Mouse (Mus musculus) liver, adult 2 months (tissue): ENCODE measurements around the gene Tubgcp2. TPM values are rescaled to one million over a fixed set of nuclear protein-coding genes. Genes with fewer than 3 reads are reported as not detected.
A peak's percentile ranks its signal among the peaks of the same experiment; 100 is the strongest.

Source experiments
- DNase-seq: peaks from one replicate; pipeline ENCODE4 v3.0.0-alpha.2; 2011; ENCODE audit warnings: low read depth, low spot score; ENCODE audit errors: extremely low read depth
- H3K27ac ChIP-seq: fragments of 200-500 bp; replicated peaks from 2 replicates; pipeline ENCODE4 v1.5.1; 2012; ENCODE audit warnings: low read depth, mild to moderate bottlenecking, control low read depth, inconsistent platforms, low read length; ENCODE audit not compliant: insufficient read depth
- H3K27me3 ChIP-seq: fragments of 200-500 bp; 2 replicates; pipeline ENCODE4 v1.6.1; 2012; ENCODE audit warnings: mild to moderate bottlenecking, moderate library complexity, low read length, inconsistent platforms; ENCODE audit not compliant: control insufficient read depth, insufficient read depth
- H3K36me3 ChIP-seq: fragments of 200-500 bp; 2 replicates; pipeline ENCODE4 v1.6.1; 2012; ENCODE audit warnings: low read length, inconsistent platforms; ENCODE audit not compliant: control insufficient read depth, insufficient read depth
- H3K4me1 ChIP-seq: fragments of 200-500 bp; 2 replicates; pipeline ENCODE4 v1.6.1; 2011; ENCODE audit warnings: low read length; ENCODE audit not compliant: control insufficient read depth, insufficient read depth
- H3K4me3 ChIP-seq: fragments of 200-500 bp; 2 replicates; pipeline ENCODE4 v1.5.1; 2011; ENCODE audit warnings: low read depth, mild to moderate bottlenecking, control low read depth, low read length, moderate library complexity; ENCODE audit not compliant: insufficient read depth
- H3K79me2 ChIP-seq: fragments of 200-500 bp; 2 replicates; pipeline ENCODE4 v1.6.1; 2012; ENCODE audit warnings: inconsistent platforms, mild to moderate bottlenecking, low read length, moderate library complexity; ENCODE audit not compliant: control insufficient read depth, insufficient read depth
- H3K9ac ChIP-seq: fragments of 200-500 bp; 2 replicates; pipeline ENCODE4 v1.6.1; 2012; ENCODE audit warnings: low read depth, mild to moderate bottlenecking, control low read depth, inconsistent platforms, low read length
- CTCF ChIP-seq: fragments of 200-500 bp; IDR thresholded peaks from 2 replicates; pipeline ENCODE4 v1.5.1; 2011; ENCODE audit warnings: low read depth, low read length, control low read depth
- POLR2A ChIP-seq: fragments of 200-500 bp; IDR thresholded peaks from 2 replicates; pipeline ENCODE4 v1.6.1; 2011; ENCODE audit warnings: low read length, control low read depth; ENCODE audit not compliant: insufficient read depth; ENCODE audit errors: extremely low read depth
- WGBS: fragments of 180-500 bp; shearing (Covaris S2); methylation state at CpG from one replicate; pipeline ENCODE4 v1.1.7; 2018; 5-methylcytosine and 5-hydroxymethylcytosine counted together
- polyA plus RNA-seq: library from polyadenylated mRNA; depleted of rRNA; stranded (reverse); fragments of >200 nt; gene quantifications from 2 replicates; pipeline ENCODE4 v1.2.3, GENCODE M21; 2012
- total RNA-seq: library from RNA; depleted of rRNA; stranded (reverse); fragments of >200 nt; gene quantifications from 2 replicates; pipeline ENCODE4 v1.2.3, GENCODE M21; 2014

The Tubgcp2 gene
- total and polyA plus RNA-seq, 2 experiments = 11.8 to 12.4 TPM

DNA sequence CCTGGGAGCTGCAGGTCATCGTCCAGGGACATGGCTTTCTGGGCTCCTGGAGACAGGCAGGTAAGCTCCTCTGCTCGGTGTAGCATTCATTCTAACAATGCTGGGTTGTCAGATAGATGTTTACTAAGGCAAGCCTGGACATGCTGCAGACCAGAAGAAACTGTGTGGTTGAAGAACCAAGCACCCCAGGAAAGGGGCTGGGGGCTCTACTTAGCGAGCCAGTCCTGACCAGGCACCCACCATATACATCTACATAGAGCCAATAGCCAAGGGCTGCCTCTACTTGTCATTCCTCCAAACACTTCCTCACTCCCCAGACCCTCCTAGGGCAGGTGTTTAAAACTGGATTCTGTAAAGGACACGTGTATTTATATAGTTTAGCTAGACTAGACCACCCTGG, 42.3 kb downstream of the Tubgcp2 start:
- no peak for TF ChIP-seq POLR2A
- no peak overlapping the region for H3K4me3 ChIP-seq

DNA sequence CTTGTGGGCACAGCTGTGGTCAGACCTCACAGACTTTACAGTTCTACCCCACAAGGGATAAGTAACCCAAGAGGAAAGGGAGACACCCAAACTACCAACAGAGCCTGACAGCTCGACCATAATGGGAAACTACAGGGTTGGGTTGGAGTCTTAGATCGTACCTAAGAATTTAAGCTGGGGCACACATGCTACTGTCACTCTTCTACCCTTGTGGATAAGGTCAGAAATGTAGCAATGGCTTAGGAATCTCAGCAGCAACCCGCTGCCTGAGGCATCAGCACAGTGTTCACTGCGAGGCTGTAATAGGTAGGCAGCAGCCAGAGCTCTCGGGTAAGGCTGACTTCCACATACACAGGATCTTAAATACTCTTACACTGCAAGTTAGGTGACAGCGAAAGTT, 42.9 kb downstream of the Tubgcp2 start:
- H3K36me3 ChIP-seq = peaks cover 8% of the 10 kb centered on the region; the same call in 1 of the 2 replicates

More for the DNA sequence above, 42.3 kb downstream of the Tubgcp2 start:
- H3K36me3 ChIP-seq = peaks cover 13% of the 10 kb centered on the region; the same call in 1 of the 2 replicates
- H3K27ac ChIP-seq = no peak overlapping the region
- no peaks in the 10 kb centered on the region for H3K4me1 ChIP-seq
- no peak for DNase-seq
- no peaks in the 10 kb centered on the region for H3K27me3 ChIP-seq
- no peaks in the 10 kb centered on the region for H3K79me2 ChIP-seq
- 84% methylated on average over 4 of the region's 4 CpGs for WGBS
- no peak overlapping the region for H3K9ac ChIP-seq

DNA sequence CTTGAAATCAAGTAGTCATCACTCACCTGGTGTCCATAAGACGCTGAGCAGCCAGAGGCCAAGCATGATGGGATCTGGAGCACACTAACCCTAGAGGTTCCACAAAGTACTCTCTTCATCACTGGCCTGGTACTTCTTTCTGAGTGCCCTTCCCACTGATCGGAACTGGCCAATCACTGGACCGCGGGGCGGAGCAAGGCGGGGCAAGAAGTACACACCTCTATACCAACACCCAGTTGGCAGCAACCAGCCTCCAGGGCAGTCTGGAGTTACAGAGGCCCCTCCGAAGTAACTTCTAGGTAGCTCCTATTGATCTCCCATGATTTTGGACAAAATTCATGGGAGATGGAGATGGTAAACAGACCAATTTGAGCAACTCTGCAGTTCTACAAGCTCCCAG, 44.1 kb downstream of the Tubgcp2 start, which contains the start of gene Adam8:
Gene Adam8, minus strand, starts transcription at position 157 of the 400 bp plus-strand sequence.
- TF ChIP-seq CTCF (no peak), POLR2A (no peak)
- DNase-seq = peak; percentile 33
- H3K27ac ChIP-seq = no peak within 1 kb of the TSS

More for the DNA sequence above, 42.9 kb downstream of the Tubgcp2 start:
- WGBS = 89% methylated on average over 6 of the region's 6 CpGs
- H3K27me3 ChIP-seq = no peaks in the 10 kb centered on the region
- H3K9ac ChIP-seq = no peak overlapping the region
- H3K4me3 ChIP-seq = no peak overlapping the region
- H3K4me1 ChIP-seq = no peaks in the 10 kb centered on the region
- DNase-seq = no peak
- TF ChIP-seq CTCF (no peak), POLR2A (no peak)
- no peak overlapping the region for H3K27ac ChIP-seq
- H3K79me2 ChIP-seq = no peaks in the 10 kb centered on the region

GRCm38 (mm10) chr7:139990864-139991394, 45.5 kb downstream of the Tubgcp2 start:
- no peaks in the 10 kb centered on the region for H3K79me2 ChIP-seq
- H3K9ac ChIP-seq = no peak overlapping the region
- H3K4me3 ChIP-seq = no peak overlapping the region
- no peaks in the 10 kb centered on the region for H3K4me1 ChIP-seq
- 68% methylated on average over 8 of the region's 8 CpGs for WGBS
- H3K27me3 ChIP-seq = no peaks in the 10 kb centered on the region
- no peak for DNase-seq
- no peaks in the 10 kb centered on the region for H3K36me3 ChIP-seq
- no peak for TF ChIP-seq POLR2A
- no peak for TF ChIP-seq CTCF
- no peak overlapping the region for H3K27ac ChIP-seq

More for the DNA sequence above, 44.1 kb downstream of the Tubgcp2 start, which contains the start of gene Adam8:
- Histone ChIP-seq H3K79me2 (no peaks in the 10 kb centered on the region), H3K9ac (no peak within 1 kb of the TSS), H3K4me3 (no peak within 1 kb of the TSS), H3K27me3 (no peaks in the 10 kb centered on the region), H3K4me1 (no peaks in the 10 kb centered on the region), H3K36me3 (peaks cover under 1% of the 10 kb centered on the region; the same call in 1 of the 2 replicates)
- WGBS = 26% methylated on average over 7 of the region's 7 CpGs

GRCm38 (mm10) chr7:139988272-139988671, 48.2 kb downstream of the Tubgcp2 start:
- Histone ChIP-seq H3K4me3 (no peak overlapping the region), H3K79me2 (no peaks in the 10 kb centered on the region), H3K9ac (no peak overlapping the region), H3K27ac (no peak overlapping the region), H3K27me3 (no peaks in the 10 kb centered on the region), H3K36me3 (no peaks in the 10 kb centered on the region), H3K4me1 (no peaks in the 10 kb centered on the region)
- TF ChIP-seq POLR2A = no peak
- no peak for TF ChIP-seq CTCF
- DNase-seq = no peak
- WGBS = 77% methylated on average over 9 of the region's 9 CpGs

DNA sequence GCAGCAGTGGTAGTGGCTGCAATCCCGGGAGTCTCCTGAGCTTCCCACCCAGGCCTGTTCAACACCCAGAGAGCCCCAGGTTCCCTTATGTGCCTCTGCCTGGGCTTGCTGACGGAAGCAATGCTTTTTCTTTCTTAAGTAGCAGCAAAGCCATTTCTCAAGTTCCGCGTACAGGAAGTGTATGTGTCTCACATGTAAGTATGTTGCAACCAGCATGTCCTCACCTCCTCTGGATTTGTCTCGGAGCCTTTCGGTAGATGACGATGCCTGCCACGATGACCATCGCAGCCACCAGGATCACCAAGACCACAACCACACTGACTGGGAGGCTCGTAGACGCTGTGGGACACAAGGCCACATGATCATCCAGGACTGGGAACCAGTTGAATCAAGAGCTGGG, 52.0 kb downstream of the Tubgcp2 start:
- no peak for DNase-seq
- WGBS = 94% methylated on average over 11 of the region's 11 CpGs
- Histone ChIP-seq H3K36me3 (no peaks in the 10 kb centered on the region), H3K79me2 (no peaks in the 10 kb centered on the region), H3K27ac (no peak overlapping the region), H3K27me3 (no peaks in the 10 kb centered on the region), H3K4me1 (no peaks in the 10 kb centered on the region; the same call in 1 of the 2 replicates), H3K9ac (no peak overlapping the region), H3K4me3 (no peak overlapping the region)
- TF ChIP-seq POLR2A = no peak
